Mouse (Mus musculus) myocyte (in vitro differentiated cells): Measurements from ENCODE around the gene Arhgap19.

Experiments
- E2F4 ChIP-seq: IDR thresholded peaks from one replicate; pipeline ENCODE4 v1.6.1; 2011; ENCODE audit warnings: mild to moderate bottlenecking, control low read depth, moderate library complexity; ENCODE audit not compliant: insufficient read depth
- MAX ChIP-seq: IDR thresholded peaks from one replicate; pipeline ENCODE4 v1.6.1; 2011; ENCODE audit warnings: low read depth, mild to moderate bottlenecking, control low read depth

DNA sequence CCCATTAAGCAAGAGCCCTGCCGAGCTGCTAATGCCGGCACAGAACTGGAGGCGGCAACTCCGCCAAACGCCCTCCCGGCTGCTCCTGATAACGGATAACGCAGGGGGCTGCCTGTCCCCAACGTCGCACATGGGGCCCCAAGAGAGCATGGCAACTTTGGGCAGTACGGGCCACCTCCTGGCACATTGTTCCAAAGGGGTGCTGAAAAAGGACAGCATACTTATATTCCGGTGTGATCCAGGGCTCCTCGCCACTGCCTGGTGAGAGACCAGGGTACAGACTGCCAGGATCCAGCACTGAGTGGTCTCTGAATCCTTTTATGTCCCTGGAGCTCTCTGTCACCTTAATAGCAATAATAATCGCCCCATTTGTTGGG, 63.4 kb downstream of the Arhgap19 start:
- TF ChIP-seq E2F4 (no peak), MAX (no peak)
